Mouse (Mus musculus): ENCODE data around the gene Gab1. TPM values are rescaled to one million over a fixed set of nuclear protein-coding genes. Genes with fewer than 3 reads are reported as not detected.
A peak's percentile ranks its signal among the peaks of the same experiment; 100 is the strongest.

Gene Gab1
- polyA plus RNA-seq, 1 experiment from 2014 or later: 14.7 TPM

DNA sequence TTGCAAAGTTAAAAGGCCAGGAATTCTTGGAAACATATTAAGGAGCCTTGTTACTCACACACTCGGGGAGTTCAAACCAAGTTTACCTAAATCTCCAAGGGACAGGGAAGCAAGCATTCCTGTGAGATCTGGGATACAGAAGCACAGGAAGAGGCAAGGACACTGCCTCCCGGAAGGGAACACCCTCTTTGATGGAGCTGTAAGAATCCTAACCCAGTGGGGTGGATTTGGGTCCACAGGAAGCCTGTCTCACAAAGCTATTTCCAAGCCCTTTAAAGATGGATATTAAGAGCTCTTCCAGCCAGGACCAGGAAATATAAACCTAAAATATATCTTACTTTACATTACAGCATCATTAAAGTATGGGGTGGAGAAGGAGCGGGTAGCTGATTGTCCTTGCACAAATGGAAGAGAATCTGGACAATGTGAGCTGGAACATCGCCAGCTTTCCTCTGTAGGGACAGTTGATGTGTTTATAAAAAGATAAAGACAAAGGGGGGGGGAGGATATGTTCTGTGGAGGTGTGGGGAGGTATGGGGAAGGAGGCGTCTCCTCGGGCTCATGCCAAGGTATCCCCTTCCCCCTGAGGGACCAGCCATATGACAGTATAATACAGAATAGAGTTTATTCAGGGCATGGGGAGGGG, 28.1 kb upstream of the Gab1 start:
- 57% methylated on average over 6 of the region's 6 CpGs for WGBS
- peak; percentile 34; the same call in 1 of the 2 replicates for ATAC-seq (ENCODE audit: low FRiP score, low TSS enrichment)

DNA sequence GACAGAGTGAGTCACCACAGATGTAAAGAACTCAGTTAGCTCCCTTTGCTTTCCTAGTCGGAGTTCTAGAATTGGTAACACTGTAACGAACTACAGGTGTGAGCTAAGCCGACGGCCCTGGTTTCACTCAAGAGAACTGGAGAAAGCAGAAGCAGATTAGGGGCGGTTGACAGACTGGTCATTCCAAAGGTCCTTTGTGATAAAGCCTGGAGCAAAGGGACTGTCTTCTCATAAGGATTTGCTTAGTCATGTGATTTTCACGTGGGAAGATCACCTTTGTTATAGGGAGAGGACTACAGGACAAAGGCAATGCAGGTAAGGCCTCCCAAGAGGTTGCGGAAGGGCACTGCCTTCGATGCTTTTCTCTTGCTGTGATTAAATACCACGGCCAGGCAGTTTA, 22.0 kb upstream of the Gab1 start:
- no peak for ATAC-seq (ENCODE audit: low FRiP score, low TSS enrichment)
- H3K27ac ChIP-seq (ENCODE audit: low read length): no peak overlapping the region
- 0 out of 2 replicates have a peak, but pooled peaks cover 3% of the 10 kb centered on the region for H3K9me3 ChIP-seq (ENCODE audit: low read length)
- no peaks in the 10 kb centered on the region for H3K36me3 ChIP-seq (ENCODE audit: insufficient read depth, low read length)
- H3K9ac ChIP-seq (replicated peaks; ENCODE audit: low read length): no peak overlapping the region
- no peak overlapping the region for H3K4me3 ChIP-seq (ENCODE audit: low read length)
- WGBS: 74% methylated on average over 9 of the region's 9 CpGs
- H3K27me3 ChIP-seq (ENCODE audit: insufficient read depth, low read length): no peaks in the 10 kb centered on the region
- H3K4me1 ChIP-seq (ENCODE audit: insufficient read depth, low read length): no peaks in the 10 kb centered on the region
- no peak overlapping the region for H3K4me2 ChIP-seq (replicated peaks; ENCODE audit: low read depth, low read length)

More for the DNA sequence above, 28.1 kb upstream of the Gab1 start:
- H3K9me3 ChIP-seq (ENCODE audit: low read length): 0 out of 2 replicates have a peak, but pooled peaks cover 3% of the 10 kb centered on the region
- peak overlapping the region; percentile 41; the same call in 1 of the 2 replicates for H3K27ac ChIP-seq (ENCODE audit: low read length)
- peaks cover 16% of the 10 kb centered on the region for H3K4me1 ChIP-seq (ENCODE audit: insufficient read depth, low read length)
- no peaks in the 10 kb centered on the region for H3K27me3 ChIP-seq (ENCODE audit: insufficient read depth, low read length)
- no peaks in the 10 kb centered on the region for H3K36me3 ChIP-seq (ENCODE audit: insufficient read depth, low read length)
- no peak overlapping the region for H3K9ac ChIP-seq (replicated peaks; ENCODE audit: low read length)
- H3K4me2 ChIP-seq (replicated peaks; ENCODE audit: low read depth, low read length): no peak overlapping the region
- no peak overlapping the region for H3K4me3 ChIP-seq (ENCODE audit: low read length)

GRCm38 (mm10) chr8:80899364-80899763, 19.0 kb upstream of the Gab1 start:
- Histone ChIP-seq H3K4me3 (ENCODE audit: low read length) (no peak overlapping the region), H3K27me3 (ENCODE audit: insufficient read depth, low read length) (no peaks in the 10 kb centered on the region), H3K36me3 (ENCODE audit: insufficient read depth, low read length) (no peaks in the 10 kb centered on the region), H3K27ac (ENCODE audit: low read length) (no peak overlapping the region), H3K9me3 (ENCODE audit: low read length) (no peaks in the 10 kb centered on the region), H3K9ac (replicated peaks; ENCODE audit: low read length) (no peak overlapping the region), H3K4me1 (ENCODE audit: insufficient read depth, low read length) (peaks cover 8% of the 10 kb centered on the region), H3K4me2 (replicated peaks; ENCODE audit: low read depth, low read length) (no peak overlapping the region)
- ATAC-seq (ENCODE audit: low FRiP score, low TSS enrichment): no peak

DNA sequence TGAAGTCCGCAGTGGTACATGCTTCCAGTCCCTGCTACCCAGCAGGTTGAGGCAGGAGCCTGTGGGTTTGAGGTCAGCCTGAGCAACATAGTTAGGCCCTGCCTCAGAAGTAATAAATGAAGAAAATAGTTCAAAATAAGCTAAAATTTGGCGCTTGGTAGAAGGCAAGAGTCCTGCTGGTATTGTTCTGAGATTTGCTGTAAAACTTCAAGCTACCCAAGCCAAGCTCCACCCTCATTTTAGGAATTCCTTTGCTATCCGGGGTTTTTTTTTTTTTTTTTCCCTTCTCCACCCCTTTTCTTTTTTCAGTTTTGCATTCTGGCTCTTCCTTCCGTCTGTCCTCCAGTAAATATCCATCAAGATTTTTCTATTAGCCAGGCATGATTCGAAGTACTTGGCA, 15.7 kb upstream of the Gab1 start:
- no peak for ATAC-seq (ENCODE audit: low FRiP score, low TSS enrichment)
- Histone ChIP-seq H3K27me3 (ENCODE audit: insufficient read depth, low read length) (no peaks in the 10 kb centered on the region), H3K4me3 (ENCODE audit: low read length) (no peak overlapping the region), H3K9ac (replicated peaks; ENCODE audit: low read length) (peak overlapping the region; percentile 10; the same call in 1 of the 2 replicates), H3K4me1 (ENCODE audit: insufficient read depth, low read length) (peaks cover 8% of the 10 kb centered on the region), H3K9me3 (ENCODE audit: low read length) (no peaks in the 10 kb centered on the region), H3K36me3 (ENCODE audit: insufficient read depth, low read length) (no peaks in the 10 kb centered on the region), H3K4me2 (replicated peaks; ENCODE audit: low read depth, low read length) (no peak overlapping the region), H3K27ac (ENCODE audit: low read length) (peak overlapping the region; percentile 68)
- WGBS: 66% methylated on average over 5 of the region's 5 CpGs

DNA sequence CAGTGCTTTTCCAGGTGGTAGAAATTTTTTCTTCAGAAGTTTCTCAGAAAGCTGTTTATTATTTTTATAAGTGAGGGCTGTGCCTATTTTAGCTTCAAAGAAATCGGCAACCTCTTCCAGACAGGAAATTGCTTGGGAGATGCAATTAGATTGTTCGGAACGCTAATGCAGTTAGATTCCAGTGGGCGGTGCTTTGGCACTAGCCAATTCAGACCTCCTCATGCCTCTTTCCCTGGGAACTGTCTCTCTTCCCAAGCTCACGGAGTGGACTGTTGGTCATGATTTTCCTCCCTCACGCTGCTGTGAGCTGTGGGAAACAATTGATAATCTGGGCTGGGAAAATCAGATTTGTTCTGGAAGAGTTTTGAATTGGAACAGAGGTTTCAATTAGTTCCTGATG, 15.1 kb upstream of the Gab1 start:
- H3K9me3 ChIP-seq (ENCODE audit: low read length): no peaks in the 10 kb centered on the region
- H3K27ac ChIP-seq (ENCODE audit: low read length): peak overlapping the region; percentile 68
- H3K36me3 ChIP-seq (ENCODE audit: insufficient read depth, low read length): no peaks in the 10 kb centered on the region
- peak overlapping the region; percentile 31 for H3K4me2 ChIP-seq (replicated peaks; ENCODE audit: low read depth, low read length)
- H3K27me3 ChIP-seq (ENCODE audit: insufficient read depth, low read length): no peaks in the 10 kb centered on the region
- 8% methylated on average over 6 of the region's 6 CpGs for WGBS
- 0 out of 2 replicates have a peak overlapping the region, but pooled peaks have one; percentile 1 for H3K4me3 ChIP-seq (ENCODE audit: low read length)
- ATAC-seq (ENCODE audit: low FRiP score, low TSS enrichment): peak; percentile 67; the same call in 1 of the 2 replicates
- H3K4me1 ChIP-seq (ENCODE audit: insufficient read depth, low read length): peaks cover 8% of the 10 kb centered on the region
- H3K9ac ChIP-seq (replicated peaks; ENCODE audit: low read length): peak overlapping the region; percentile 10; the same call in 1 of the 2 replicates

DNA sequence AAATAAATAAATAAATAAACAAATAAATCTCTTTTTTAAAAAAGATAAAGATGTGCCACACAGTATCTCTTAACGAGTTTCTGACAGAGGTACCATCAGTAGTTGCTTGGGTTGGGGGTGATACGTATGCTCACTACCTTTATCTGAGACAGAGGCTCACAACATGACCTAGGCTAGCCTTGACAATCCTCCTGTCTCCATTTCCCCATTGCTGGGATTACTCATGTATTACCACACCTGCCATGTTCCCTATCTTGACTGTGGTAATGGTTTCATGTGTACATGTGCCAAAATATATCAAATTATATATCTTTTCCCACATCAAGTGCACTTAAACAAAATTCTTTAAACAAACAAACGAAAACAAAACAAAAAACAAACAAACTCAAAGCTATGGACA, 14.2 kb upstream of the Gab1 start:
- ATAC-seq (ENCODE audit: low FRiP score, low TSS enrichment): no peak
- Histone ChIP-seq H3K4me3 (ENCODE audit: low read length) (no peak overlapping the region), H3K9ac (replicated peaks; ENCODE audit: low read length) (no peak overlapping the region), H3K36me3 (ENCODE audit: insufficient read depth, low read length) (no peaks in the 10 kb centered on the region), H3K27me3 (ENCODE audit: insufficient read depth, low read length) (no peaks in the 10 kb centered on the region), H3K4me2 (replicated peaks; ENCODE audit: low read depth, low read length) (no peak overlapping the region), H3K9me3 (ENCODE audit: low read length) (no peaks in the 10 kb centered on the region), H3K27ac (ENCODE audit: low read length) (no peak overlapping the region), H3K4me1 (ENCODE audit: insufficient read depth, low read length) (peaks cover 8% of the 10 kb centered on the region)
- WGBS: 88% methylated on average over 3 of the region's 3 CpGs

DNA sequence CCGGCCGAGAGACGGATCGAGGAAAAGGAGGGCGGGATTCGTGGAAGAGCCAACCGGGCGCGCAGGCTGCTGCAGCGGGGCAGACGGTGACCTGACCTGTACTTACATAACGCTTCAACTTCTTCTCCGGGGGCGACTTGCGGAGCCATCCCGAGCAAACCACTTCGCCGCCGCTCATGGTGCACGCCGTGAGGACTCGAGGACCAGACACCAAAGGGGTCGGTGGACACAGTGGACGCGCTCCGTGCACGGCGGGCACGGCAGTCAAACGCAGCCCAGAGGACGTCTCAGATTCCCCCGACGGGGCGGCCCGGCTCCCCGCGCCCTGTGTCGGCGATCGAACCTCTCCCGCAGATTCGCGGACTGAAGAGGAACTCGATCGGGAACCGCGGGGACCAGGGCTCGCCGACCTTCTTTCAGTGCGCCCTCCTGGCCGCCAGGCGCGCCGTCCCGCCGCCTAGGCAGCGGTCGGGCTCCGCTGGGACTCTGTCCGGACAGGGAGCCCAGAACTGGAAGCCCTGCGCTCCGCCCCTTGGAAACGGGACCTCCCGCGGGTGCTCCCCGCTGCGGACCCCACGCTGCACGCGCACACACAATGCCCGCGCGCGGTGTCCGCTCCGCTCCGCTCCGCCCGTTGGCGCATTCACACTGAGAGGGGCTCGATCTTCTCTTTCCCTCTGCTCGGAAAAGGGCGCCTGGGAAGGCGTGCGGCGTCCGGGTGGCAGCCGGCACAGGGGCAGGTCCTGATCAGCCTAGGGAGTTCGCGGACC, 708 bp downstream of the Gab1 start:
- peak overlapping the region; percentile 89 for H3K9ac ChIP-seq (replicated peaks; ENCODE audit: low read length)
- H3K4me1 ChIP-seq (ENCODE audit: insufficient read depth, low read length): peaks cover 26% of the 10 kb centered on the region
- WGBS: under 1% methylated on average over 87 of the region's 90 CpGs
- peak overlapping the region; percentile 99 for H3K27ac ChIP-seq (ENCODE audit: low read length)
- peak; percentile 76 for ATAC-seq (ENCODE audit: low FRiP score, low TSS enrichment)
- H3K4me2 ChIP-seq (replicated peaks; ENCODE audit: low read depth, low read length): peak overlapping the region; percentile 59
- peaks cover 1% of the 10 kb centered on the region; the same call in 1 of the 2 replicates for H3K9me3 ChIP-seq (ENCODE audit: low read length)
- peak overlapping the region; percentile 90 for H3K4me3 ChIP-seq (ENCODE audit: low read length)
- H3K27me3 ChIP-seq (ENCODE audit: insufficient read depth, low read length): no peaks in the 10 kb centered on the region
- no peaks in the 10 kb centered on the region for H3K36me3 ChIP-seq (ENCODE audit: insufficient read depth, low read length)

DNA sequence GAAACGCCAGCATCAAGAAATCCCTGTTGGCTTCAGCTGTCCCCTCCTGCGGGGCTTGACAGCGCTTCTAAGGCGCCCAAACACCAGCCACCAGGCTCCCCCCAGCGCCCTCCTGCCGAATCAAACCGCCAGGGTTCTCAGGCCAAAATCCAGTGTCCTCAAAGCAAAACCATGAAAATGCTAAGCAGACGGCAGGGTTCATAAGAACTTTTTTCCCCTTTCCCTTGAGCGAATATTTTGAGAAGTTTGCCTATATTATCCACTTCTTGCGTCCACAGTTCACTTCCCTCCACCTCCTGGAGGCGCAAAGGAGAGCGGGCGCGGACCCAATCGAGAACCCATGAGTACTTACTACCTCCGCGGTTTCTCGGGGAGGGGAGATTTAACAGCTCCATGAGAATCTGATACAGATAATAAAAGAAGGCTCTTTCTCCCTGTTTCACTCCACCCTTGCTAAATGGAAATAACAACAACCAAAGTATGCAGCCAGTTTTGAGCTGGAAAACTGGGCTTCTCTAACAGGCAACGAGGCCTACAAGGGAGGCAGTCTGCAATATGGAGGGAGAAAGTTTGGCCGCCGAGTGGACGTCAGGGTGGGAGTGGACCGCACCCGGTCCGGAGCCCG, 1.4 kb downstream of the Gab1 start:
- peak overlapping the region; percentile 59 for H3K4me2 ChIP-seq (replicated peaks; ENCODE audit: low read depth, low read length)
- WGBS: under 1% methylated on average over 26 of the region's 26 CpGs
- H3K4me1 ChIP-seq (ENCODE audit: insufficient read depth, low read length): peaks cover 29% of the 10 kb centered on the region
- H3K27ac ChIP-seq (ENCODE audit: low read length): peak overlapping the region; percentile 99
- ATAC-seq (ENCODE audit: low FRiP score, low TSS enrichment): no peak
- H3K9ac ChIP-seq (replicated peaks; ENCODE audit: low read length): peak overlapping the region; percentile 89
- H3K36me3 ChIP-seq (ENCODE audit: insufficient read depth, low read length): no peaks in the 10 kb centered on the region
- no peaks in the 10 kb centered on the region for H3K9me3 ChIP-seq (ENCODE audit: low read length)
- H3K27me3 ChIP-seq (ENCODE audit: insufficient read depth, low read length): no peaks in the 10 kb centered on the region
- H3K4me3 ChIP-seq (ENCODE audit: low read length): peak overlapping the region; percentile 90

GRCm38 (mm10) chr8:80878146-80878545, 2.2 kb downstream of the Gab1 start:
- peak overlapping the region; percentile 89 for H3K9ac ChIP-seq (replicated peaks; ENCODE audit: low read length)
- 30% methylated on average over 9 of the region's 9 CpGs for WGBS

More at GRCm38 (mm10) chr8:80878146-80878545, 2.2 kb downstream of the Gab1 start:
- no peak for ATAC-seq (ENCODE audit: low FRiP score, low TSS enrichment)
- peaks cover 33% of the 10 kb centered on the region for H3K4me1 ChIP-seq (ENCODE audit: insufficient read depth, low read length)
- H3K4me2 ChIP-seq (replicated peaks; ENCODE audit: low read depth, low read length): peak overlapping the region; percentile 59
- no peaks in the 10 kb centered on the region for H3K27me3 ChIP-seq (ENCODE audit: insufficient read depth, low read length)
- H3K27ac ChIP-seq (ENCODE audit: low read length): no peak overlapping the region
- peak overlapping the region; percentile 90 for H3K4me3 ChIP-seq (ENCODE audit: low read length)
- no peaks in the 10 kb centered on the region for H3K9me3 ChIP-seq (ENCODE audit: low read length)
- H3K36me3 ChIP-seq (ENCODE audit: insufficient read depth, low read length): no peaks in the 10 kb centered on the region
